Mouse (Mus musculus): ENCODE measurements around the gene Wsb1. TPM values are rescaled to one million over a fixed set of nuclear protein-coding genes. Genes with fewer than 3 reads are reported as not detected.
A peak's percentile ranks its signal among the peaks of the same experiment; 100 is the strongest.
"Not testable (repeated sequence)": the region's sequence is repeated elsewhere in the genome, so short reads cannot be mapped to it uniquely, and the experiment has no call there.

Wsb1 gene
- polyA plus RNA-seq (2014; fragmentation: Nextera tagmentation; extraction: Ambion mirVana) = 376 and 418 TPM in 2 replicates

GRCm38 (mm10) chr11:79254391-79255098 lies at the start of gene Wsb1:
Gene Wsb1, minus strand, starts transcription at chr11:79254671.
- Histone ChIP-seq H3K4me1 (ENCODE audit: control insufficient read depth, insufficient read depth, low read length) (peaks cover 3% of the 10 kb centered on the region; the same call in 1 of the 2 replicates), H3K27me3 (ENCODE audit: control insufficient read depth, insufficient read depth, low read length) (no peaks in the 10 kb centered on the region), H3K27ac (replicated peaks; ENCODE audit: low read depth, low read length) (peak within 1 kb of the TSS; percentile 90), H3K4me3 (ENCODE audit: low read depth, low read length) (peak within 1 kb of the TSS; percentile 95), H3K4me2 (ENCODE audit: low read depth, severe bottlenecking) (peak within 1 kb of the TSS; percentile 67), H3K9me3 (ENCODE audit: control insufficient read depth, low read length) (no peaks in the 10 kb centered on the region), H3K36me3 (ENCODE audit: control insufficient read depth, insufficient read depth, low read length) (peaks cover 2% of the 10 kb centered on the region), H3K9ac (ENCODE audit: low read length) (peak within 1 kb of the TSS; percentile 98)
- peak; percentile 95 for ATAC-seq (ENCODE audit: insufficient number of reproducible peaks, low FRiP score, low TSS enrichment, low read depth)
- DNase-seq (ENCODE audit: low spot score) = peak; percentile 98
- 2% methylated on average over 50 of the region's 50 CpGs for WGBS

DNA sequence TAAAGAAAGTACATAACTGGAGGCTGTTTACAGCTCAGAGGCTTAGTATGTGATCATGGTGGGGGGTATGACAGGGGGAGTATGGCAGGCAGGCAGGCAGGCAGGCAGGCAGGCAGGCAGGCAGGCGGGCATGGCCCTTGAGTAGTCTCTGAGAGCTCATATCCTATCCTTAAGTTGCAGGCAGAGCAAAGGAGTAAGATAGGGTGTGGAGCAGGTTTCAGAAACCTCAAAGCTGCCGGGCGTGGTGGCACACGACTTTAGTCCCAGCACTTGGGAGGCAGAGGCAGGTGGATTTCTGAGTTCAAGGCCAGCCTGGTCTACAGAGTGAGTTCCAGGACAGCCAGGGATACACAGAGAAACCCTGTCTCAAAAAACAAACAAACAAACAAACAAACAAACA lies 49.8 kb upstream of the Wsb1 start:
- not testable (repeated sequence) for DNase-seq (ENCODE audit: low spot score); H3K9me3 ChIP-seq (ENCODE audit: control insufficient read depth, low read length); H3K4me3 ChIP-seq (ENCODE audit: low read depth, low read length); H3K4me2 ChIP-seq (ENCODE audit: low read depth, severe bottlenecking); H3K36me3 ChIP-seq (ENCODE audit: control insufficient read depth, insufficient read depth, low read length); H3K27me3 ChIP-seq (ENCODE audit: control insufficient read depth, insufficient read depth, low read length); ATAC-seq (ENCODE audit: insufficient number of reproducible peaks, low FRiP score, low TSS enrichment, low read depth); H3K27ac ChIP-seq (replicated peaks; ENCODE audit: low read depth, low read length); H3K9ac ChIP-seq (ENCODE audit: low read length)
- peaks cover 18% of the 10 kb centered on the region; the same call in 1 of the 2 replicates for H3K4me1 ChIP-seq (ENCODE audit: control insufficient read depth, insufficient read depth, low read length)
- WGBS = 78% methylated on average over 4 of the region's 4 CpGs

- ATAC-seq (ENCODE audit: insufficient number of reproducible peaks, low FRiP score, low TSS enrichment, low read depth) = no peak
- no peaks in the 10 kb centered on the region for H3K9me3 ChIP-seq (ENCODE audit: control insufficient read depth, low read length)
- no peak overlapping the region for H3K9ac ChIP-seq (ENCODE audit: low read length)
- no peak overlapping the region for H3K27ac ChIP-seq (replicated peaks; ENCODE audit: low read depth, low read length)
- WGBS = 90% methylated on average over 6 of the region's 6 CpGs
- no peak for DNase-seq (ENCODE audit: low spot score)
- no peak overlapping the region for H3K4me2 ChIP-seq (ENCODE audit: low read depth, severe bottlenecking)
- no peaks in the 10 kb centered on the region for H3K27me3 ChIP-seq (ENCODE audit: control insufficient read depth, insufficient read depth, low read length)
- peaks cover 15% of the 10 kb centered on the region; the same call in 1 of the 2 replicates for H3K4me1 ChIP-seq (ENCODE audit: control insufficient read depth, insufficient read depth, low read length)
- H3K36me3 ChIP-seq (ENCODE audit: control insufficient read depth, insufficient read depth, low read length) = no peaks in the 10 kb centered on the region
- no peak overlapping the region for H3K4me3 ChIP-seq (ENCODE audit: low read depth, low read length)
Observed at GRCm38 (mm10) chr11:79303109-79303508, 48.6 kb upstream of the Wsb1 start.

- Histone ChIP-seq H3K4me2 (ENCODE audit: low read depth, severe bottlenecking) (no peak overlapping the region), H3K27me3 (ENCODE audit: control insufficient read depth, insufficient read depth, low read length) (no peaks in the 10 kb centered on the region), H3K4me3 (ENCODE audit: low read depth, low read length) (no peak overlapping the region), H3K9ac (ENCODE audit: low read length) (no peak overlapping the region), H3K27ac (replicated peaks; ENCODE audit: low read depth, low read length) (no peak overlapping the region), H3K36me3 (ENCODE audit: control insufficient read depth, insufficient read depth, low read length) (no peaks in the 10 kb centered on the region), H3K9me3 (ENCODE audit: control insufficient read depth, low read length) (no peaks in the 10 kb centered on the region), H3K4me1 (ENCODE audit: control insufficient read depth, insufficient read depth, low read length) (no peaks in the 10 kb centered on the region)
- DNase-seq (ENCODE audit: low spot score) (no peak), ATAC-seq (ENCODE audit: insufficient number of reproducible peaks, low FRiP score, low TSS enrichment, low read depth) (no peak)
- WGBS = 76% methylated on average over 9 of the region's 9 CpGs
Observed at GRCm38 (mm10) chr11:79299719-79300431, 45.4 kb upstream of the Wsb1 start.

DNA sequence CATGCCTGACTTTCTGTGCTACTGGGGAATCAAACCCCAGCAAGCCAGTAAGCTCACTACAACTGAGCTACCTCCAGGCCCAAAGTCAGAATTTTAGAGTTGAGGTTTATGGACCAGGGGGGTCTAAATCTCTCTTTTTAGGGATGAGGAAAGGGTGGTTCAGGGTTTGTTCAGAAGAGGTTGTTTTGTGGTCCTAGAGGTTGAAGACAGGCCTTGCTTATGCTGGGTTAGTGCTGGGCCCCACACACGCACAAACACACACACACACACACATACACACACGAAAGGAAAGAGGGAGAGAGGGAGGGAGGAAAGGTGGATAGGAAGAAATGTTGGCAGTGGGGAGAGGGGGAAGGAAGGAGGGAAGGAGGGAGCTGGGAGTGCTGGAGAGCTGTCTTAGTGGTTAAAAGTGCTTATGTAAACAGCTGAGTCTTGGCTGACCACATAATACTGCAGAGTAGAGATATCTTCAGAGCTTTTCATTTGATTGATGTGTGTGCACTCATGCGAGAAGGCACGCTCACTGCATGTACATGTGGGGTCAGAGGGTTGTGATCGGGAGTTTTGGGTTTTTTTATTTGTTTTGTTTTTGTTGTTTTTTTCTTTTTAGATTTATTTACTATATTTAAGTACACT lies 42.5 kb upstream of the Wsb1 start, which contains the start of gene Gm9964:
Gm9964 (minus strand) TSS at position 51 of the 636 bp plus-strand sequence.
- ATAC-seq (ENCODE audit: insufficient number of reproducible peaks, low FRiP score, low TSS enrichment, low read depth) (no peak), DNase-seq (ENCODE audit: low spot score) (no peak)
- Histone ChIP-seq H3K27ac (replicated peaks; ENCODE audit: low read depth, low read length) (no peak within 1 kb of the TSS), H3K9ac (ENCODE audit: low read length) (no peak within 1 kb of the TSS), H3K27me3 (ENCODE audit: control insufficient read depth, insufficient read depth, low read length) (no peaks in the 10 kb centered on the region), H3K4me1 (ENCODE audit: control insufficient read depth, insufficient read depth, low read length) (peaks cover 3% of the 10 kb centered on the region; the same call in 1 of the 2 replicates), H3K36me3 (ENCODE audit: control insufficient read depth, insufficient read depth, low read length) (no peaks in the 10 kb centered on the region), H3K4me3 (ENCODE audit: low read depth, low read length) (no peak within 1 kb of the TSS), H3K4me2 (ENCODE audit: low read depth, severe bottlenecking) (no peak within 1 kb of the TSS), H3K9me3 (ENCODE audit: control insufficient read depth, low read length) (no peaks in the 10 kb centered on the region)
- WGBS = 87% methylated on average over 5 of the region's 5 CpGs

GRCm38 (mm10) chr11:79296167-79296566 lies 41.7 kb upstream of the Wsb1 start:
- Histone ChIP-seq H3K27me3 (ENCODE audit: control insufficient read depth, insufficient read depth, low read length) (no peaks in the 10 kb centered on the region), H3K9ac (ENCODE audit: low read length) (no peak overlapping the region), H3K4me2 (ENCODE audit: low read depth, severe bottlenecking) (no peak overlapping the region), H3K9me3 (ENCODE audit: control insufficient read depth, low read length) (no peaks in the 10 kb centered on the region), H3K36me3 (ENCODE audit: control insufficient read depth, insufficient read depth, low read length) (no peaks in the 10 kb centered on the region), H3K27ac (replicated peaks; ENCODE audit: low read depth, low read length) (no peak overlapping the region), H3K4me3 (ENCODE audit: low read depth, low read length) (no peak overlapping the region), H3K4me1 (ENCODE audit: control insufficient read depth, insufficient read depth, low read length) (peaks cover 3% of the 10 kb centered on the region; the same call in 1 of the 2 replicates)
- WGBS = 33% methylated on average over 1 of the region's 1 CpGs
- DNase-seq (ENCODE audit: low spot score) (peak; percentile 73), ATAC-seq (ENCODE audit: insufficient number of reproducible peaks, low FRiP score, low TSS enrichment, low read depth) (no peak)

- Histone ChIP-seq H3K27me3 (ENCODE audit: control insufficient read depth, insufficient read depth, low read length) (no peaks in the 10 kb centered on the region), H3K4me2 (ENCODE audit: low read depth, severe bottlenecking) (no peak overlapping the region), H3K9ac (ENCODE audit: low read length) (no peak overlapping the region), H3K27ac (replicated peaks; ENCODE audit: low read depth, low read length) (no peak overlapping the region), H3K4me3 (ENCODE audit: low read depth, low read length) (no peak overlapping the region), H3K9me3 (ENCODE audit: control insufficient read depth, low read length) (no peaks in the 10 kb centered on the region), H3K4me1 (ENCODE audit: control insufficient read depth, insufficient read depth, low read length) (peaks cover 3% of the 10 kb centered on the region; the same call in 1 of the 2 replicates), H3K36me3 (ENCODE audit: control insufficient read depth, insufficient read depth, low read length) (no peaks in the 10 kb centered on the region)
- WGBS = 13% methylated on average over 1 of the region's 1 CpGs
- DNase-seq (ENCODE audit: low spot score) = peak; percentile 57
- ATAC-seq (ENCODE audit: insufficient number of reproducible peaks, low FRiP score, low TSS enrichment, low read depth) = peak; percentile 86; the same call in 1 of the 2 replicates
Observed at GRCm38 (mm10) chr11:79293971-79294370, 39.5 kb upstream of the Wsb1 start.

DNA sequence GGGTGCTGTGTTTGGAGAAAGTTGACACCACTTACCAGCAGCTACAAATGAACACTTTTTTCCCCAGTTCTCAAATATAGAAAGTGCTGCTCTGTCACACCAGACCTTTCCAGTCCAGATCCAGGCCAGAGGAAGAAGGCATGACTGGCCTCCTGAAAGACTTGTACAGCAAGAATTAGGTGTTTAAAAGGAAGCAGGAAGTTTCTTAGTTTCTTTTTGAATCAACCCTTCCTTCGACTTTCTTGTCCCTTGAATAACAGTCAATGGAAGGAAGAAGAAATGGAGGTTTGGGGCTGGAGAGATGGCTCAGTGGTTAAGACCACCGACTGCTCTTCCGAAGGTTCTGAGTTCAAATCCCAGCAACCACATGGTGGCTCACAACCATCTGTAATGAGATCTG lies 38.6 kb upstream of the Wsb1 start:
- 91% methylated on average over 3 of the region's 3 CpGs for WGBS
- no peaks in the 10 kb centered on the region for H3K9me3 ChIP-seq (ENCODE audit: control insufficient read depth, low read length)
- peaks cover 6% of the 10 kb centered on the region; the same call in 1 of the 2 replicates for H3K4me1 ChIP-seq (ENCODE audit: control insufficient read depth, insufficient read depth, low read length)
- no peak overlapping the region for H3K27ac ChIP-seq (replicated peaks; ENCODE audit: low read depth, low read length)
- H3K9ac ChIP-seq (ENCODE audit: low read length) = no peak overlapping the region
- DNase-seq (ENCODE audit: low spot score) = no peak
- no peak for ATAC-seq (ENCODE audit: insufficient number of reproducible peaks, low FRiP score, low TSS enrichment, low read depth)
- H3K36me3 ChIP-seq (ENCODE audit: control insufficient read depth, insufficient read depth, low read length) = no peaks in the 10 kb centered on the region
- H3K27me3 ChIP-seq (ENCODE audit: control insufficient read depth, insufficient read depth, low read length) = no peaks in the 10 kb centered on the region
- H3K4me3 ChIP-seq (ENCODE audit: low read depth, low read length) = no peak overlapping the region
- H3K4me2 ChIP-seq (ENCODE audit: low read depth, severe bottlenecking) = no peak overlapping the region

Data from limb, embryonic 11.5 days (tissue).